In the genomic region with DNA sequence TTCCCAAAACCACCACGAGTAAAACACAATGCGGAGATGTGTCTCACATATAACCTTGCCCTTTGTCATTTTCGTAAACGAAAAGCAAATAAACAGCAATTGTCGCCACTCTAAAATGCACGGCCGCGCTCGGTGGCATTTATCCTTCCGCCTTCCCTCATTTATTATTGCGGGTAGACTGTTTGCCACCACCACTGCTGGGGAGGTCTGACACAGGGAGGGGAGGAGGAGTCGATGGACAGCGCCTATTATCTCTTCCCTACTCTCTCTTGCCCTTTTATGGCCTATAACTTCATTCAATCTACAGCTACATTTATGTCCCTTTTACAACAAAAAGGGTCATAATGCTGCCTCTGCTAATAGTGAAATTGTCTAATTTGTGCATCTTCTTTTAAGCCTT, we compare ENCODE assay signal across 8 mouse cellular contexts.
A peak's percentile ranks its signal among the peaks of the same experiment; 100 is the strongest.
DNase-seq lines count a peak whose midpoint lies in the region; ATAC-seq and TF ChIP-seq lines count a peak whose summit lies in the region.

No protein-coding gene starts in this region.

- peak; percentile 15 to 20 for DNase-seq in cerebellum, postnatal 10 days
- DNase-seq in cerebellum, adult 2 months = no peak
- peak; percentile 53 for DNase-seq in brain, embryonic 14.5 days (ENCODE audit: low read depth)
- no peak for DNase-seq in liver, postnatal 0 days
- DNase-seq in left cerebral cortex, adult 11 months (ENCODE audit: low spot score) = no peak
- no peak for DNase-seq in urinary bladder, postnatal 25 days (ENCODE audit: low spot score)
- no peak for DNase-seq in lung, adult 2 months

- H3K27me3 ChIP-seq in cerebellum, adult 2 months (ENCODE audit: control insufficient read depth, insufficient read depth, low read length) = no peaks in the 10 kb centered on the region; the same call in 1 of the 2 replicates
- H3K27me3 ChIP-seq in hindbrain, embryonic 13.5 days = no peaks in the 10 kb centered on the region
- 0 out of 2 replicates have a peak, but pooled peaks cover 2% of the 10 kb centered on the region for H3K27me3 ChIP-seq in liver, postnatal 0 days (ENCODE audit: insufficient read depth, low read length)

- TF ChIP-seq CTCF in cerebellum, adult 2 months (IDR thresholded peaks at IDR 0.05; ENCODE audit: borderline replicate concordance, insufficient read depth, low read depth, low read length) = no peak
- no peak for TF ChIP-seq CTCF in brain, embryonic 14.5 days (IDR thresholded peaks at IDR 0.05; ENCODE audit: borderline replicate concordance, extremely low read depth, insufficient read depth, insufficient read length)
- TF ChIP-seq CTCF in liver, postnatal 0 days (IDR thresholded peaks at IDR 0.05; ENCODE audit: low read depth) = no peak
- no peak for TF ChIP-seq CTCF in lung, adult 2 months (IDR thresholded peaks at IDR 0.05; ENCODE audit: insufficient read depth, low read length)

- H3K9ac ChIP-seq in hindbrain, embryonic 13.5 days = peak overlapping the region; percentile 72
- no peak overlapping the region for H3K9ac ChIP-seq in liver, postnatal 0 days (replicated peaks)

- no peak for ATAC-seq in hindbrain, embryonic 13.5 days (ENCODE audit: low FRiP score)
- ATAC-seq in liver, postnatal 0 days = no peak

- H3K4me2 ChIP-seq in hindbrain, embryonic 13.5 days = peak overlapping the region; percentile 64
- peak overlapping the region; percentile 65 for H3K4me2 ChIP-seq in liver, postnatal 0 days (ENCODE audit: low read depth, low read length)

- H3K9me3 ChIP-seq in hindbrain, embryonic 13.5 days = no peaks in the 10 kb centered on the region
- H3K9me3 ChIP-seq in liver, postnatal 0 days (ENCODE audit: low read length) = no peaks in the 10 kb centered on the region

- no peak for TF ChIP-seq POLR2A in cerebellum, adult 2 months (IDR thresholded peaks at IDR 0.05; ENCODE audit: borderline replicate concordance, insufficient read depth, low read length)
- no peak for TF ChIP-seq POLR2A in brain, embryonic 14.5 days (IDR thresholded peaks at IDR 0.05; ENCODE audit: borderline replicate concordance, extremely low read depth, insufficient read depth, insufficient read length, poor library complexity, severe bottlenecking)
- TF ChIP-seq POLR2A in lung, adult 2 months (IDR thresholded peaks at IDR 0.05; ENCODE audit: borderline replicate concordance, extremely low read depth, low read depth, low read length) = no peak

- no peak for TF ChIP-seq EP300 in liver, postnatal 0 days (IDR thresholded peaks at IDR 0.05; ENCODE audit: low read depth)

- no peak overlapping the region for H3K27ac ChIP-seq in cerebellum, adult 2 months (ENCODE audit: insufficient read depth, low read length)
- peak overlapping the region; percentile 81 for H3K27ac ChIP-seq in hindbrain, embryonic 13.5 days
- no peak overlapping the region for H3K27ac ChIP-seq in liver, postnatal 0 days (ENCODE audit: low read depth)

- WGBS in cerebellum, adult 2 months = 37% methylated on average over 13 of the region's 13 CpGs
- WGBS in hindbrain, embryonic 13.5 days = 11% methylated on average over 13 of the region's 13 CpGs
- WGBS in liver, postnatal 0 days (ENCODE audit: insufficient replicate concordance) = 31% methylated on average over 13 of the region's 13 CpGs
- WGBS in lung, adult 2 months = 26% methylated on average over 13 of the region's 13 CpGs

- no peak overlapping the region for H3K4me3 ChIP-seq in cerebellum, adult 2 months (replicated peaks; ENCODE audit: insufficient read depth, low read depth, low read length)
- peak overlapping the region; percentile 40 for H3K4me3 ChIP-seq in hindbrain, embryonic 13.5 days
- peak overlapping the region; percentile 33; the same call in 1 of the 2 replicates for H3K4me3 ChIP-seq in liver, postnatal 0 days (ENCODE audit: low read depth, low read length)
- no peak overlapping the region for H3K4me3 ChIP-seq in lung, adult 2 months (replicated peaks; ENCODE audit: extremely low read depth, low read depth, low read length)

- H3K4me1 ChIP-seq in cerebellum, adult 2 months (ENCODE audit: control insufficient read depth, insufficient read depth, low read length) = no peaks in the 10 kb centered on the region
- H3K4me1 ChIP-seq in hindbrain, embryonic 13.5 days (replicated peaks) = peaks cover 15% of the 10 kb centered on the region
- H3K4me1 ChIP-seq in liver, postnatal 0 days (ENCODE audit: insufficient read depth) = no peaks in the 10 kb centered on the region
- no peaks in the 10 kb centered on the region for H3K4me1 ChIP-seq in lung, adult 2 months (ENCODE audit: control insufficient read depth, insufficient read depth, low read length)

- no peaks in the 10 kb centered on the region for H3K36me3 ChIP-seq in hindbrain, embryonic 13.5 days
- no peaks in the 10 kb centered on the region for H3K36me3 ChIP-seq in liver, postnatal 0 days (replicated peaks; ENCODE audit: insufficient read depth, low read length)

Comparison
In these comparisons a context has a peak if more than half of its experiments do, and no peak if none do; other contexts are left out.
1. DNase-seq: peak in cerebellum, postnatal 10 days (2 of 2) and brain, embryonic 14.5 days (single experiment); none in cerebellum, adult 2 months (0 of 2), liver, postnatal 0 days (single experiment), left cerebral cortex, adult 11 months (single experiment), urinary bladder, postnatal 25 days (single experiment) and lung, adult 2 months (single experiment).
2. H3K4me3 ChIP-seq: peak in hindbrain, embryonic 13.5 days (single experiment) and liver, postnatal 0 days (single experiment); none in cerebellum, adult 2 months (single experiment) and lung, adult 2 months (single experiment).